21 mouse cellular contexts compared by ENCODE assay signal in genomic region chr15:100949169-100949568, GRCm38 (mm10).
DNase-seq lines count a peak whose midpoint lies in the region; ATAC-seq and TF ChIP-seq lines count a peak whose summit lies in the region.
"Had no signal": no experiment of that assay in that cellular context is flagged by ENCODE, and none has a peak within 500 bp of the region (broad histone marks: within the 10 kb centered on the region; RNA-seq: fewer than 3 reads in every experiment).

No protein-coding gene starts in this region.

- no peak overlapping the region for H3K9ac ChIP-seq in forebrain, embryonic 14.5 days (ENCODE audit: low read length)
- no peak overlapping the region for H3K9ac ChIP-seq in forebrain, embryonic 12.5 days
- H3K9ac ChIP-seq: forebrain, embryonic 15.5 days; heart, embryonic 15.5 days; hindbrain, embryonic 13.5 days had no signal

- 79% methylated on average over 4 of the region's 4 CpGs for WGBS in forebrain, embryonic 14.5 days
- WGBS in forebrain, embryonic 12.5 days = 85% methylated on average over 4 of the region's 4 CpGs

- H3K36me3 ChIP-seq in forebrain, embryonic 14.5 days (ENCODE audit: control insufficient read depth, insufficient read depth, low read length) = no peaks in the 10 kb centered on the region
- no peaks in the 10 kb centered on the region for H3K36me3 ChIP-seq in forebrain, embryonic 12.5 days (replicated peaks)
- H3K36me3 ChIP-seq: forebrain, embryonic 15.5 days; heart, embryonic 15.5 days had no signal

- no peaks in the 10 kb centered on the region for H3K27me3 ChIP-seq in forebrain, embryonic 14.5 days (replicated peaks; ENCODE audit: control insufficient read depth, insufficient read depth, low read length)
- no peaks in the 10 kb centered on the region; the same call in 1 of the 2 replicates for H3K27me3 ChIP-seq in forebrain, embryonic 12.5 days
- H3K27me3 ChIP-seq: forebrain, embryonic 15.5 days; heart, embryonic 15.5 days; hindbrain, embryonic 13.5 days; Patski had no signal

- peaks cover 5% of the 10 kb centered on the region; the same call in 1 of the 2 replicates for H3K4me1 ChIP-seq in forebrain, embryonic 14.5 days (ENCODE audit: control insufficient read depth, insufficient read depth, low read length)
- peaks cover 16% of the 10 kb centered on the region for H3K4me1 ChIP-seq in forebrain, embryonic 12.5 days
- H3K4me1 ChIP-seq: heart, embryonic 15.5 days had no signal

- no peak for TF ChIP-seq POLR2A in brain, embryonic 14.5 days (IDR thresholded peaks at IDR 0.05; ENCODE audit: borderline replicate concordance, extremely low read depth, insufficient read depth, insufficient read length, poor library complexity, severe bottlenecking)

- no peak overlapping the region for H3K4me2 ChIP-seq in forebrain, embryonic 14.5 days (ENCODE audit: low read length)
- H3K4me2 ChIP-seq in forebrain, embryonic 12.5 days = no peak overlapping the region
- H3K4me2 ChIP-seq: forebrain, embryonic 15.5 days; heart, embryonic 11.5 days; heart, embryonic 15.5 days; hindbrain, embryonic 13.5 days had no signal

- DNase-seq in forebrain, embryonic 14.5 days (ENCODE audit: low spot score) = peak; percentile 42
- DNase-seq in R1 (ENCODE audit: low read depth, low spot score) = peak; percentile 29
- peak; percentile 57 for DNase-seq in brain, embryonic 14.5 days (ENCODE audit: low read depth)
- peak; percentile 66 for DNase-seq in cerebellum, adult 9-11 months
- no peak for DNase-seq in heart, adult 9 months (ENCODE audit: low spot score in 2 of 2)
- no peak for DNase-seq in adrenal gland, postnatal 14 days
- DNase-seq: adrenal gland, postnatal 10 days; heart, adult 18-20 months; heart, postnatal 14 days; kidney, adult 11 months; kidney, adult 9 months had no signal

- no peaks in the 10 kb centered on the region for H3K9me3 ChIP-seq in forebrain, embryonic 14.5 days (replicated peaks; ENCODE audit: control insufficient read depth, low read length)
- H3K9me3 ChIP-seq in forebrain, embryonic 12.5 days = 0 out of 2 replicates have a peak, but pooled peaks cover 4% of the 10 kb centered on the region
- H3K9me3 ChIP-seq: embryonic facial prominence, embryonic 10.5 days; forebrain, embryonic 15.5 days; heart, embryonic 15.5 days; hindbrain, embryonic 13.5 days had no signal

- H3K27ac ChIP-seq in forebrain, embryonic 14.5 days (ENCODE audit: low read depth, low read length) = no peak overlapping the region
- H3K27ac ChIP-seq in forebrain, embryonic 12.5 days = no peak overlapping the region
- H3K27ac ChIP-seq: embryonic facial prominence, embryonic 10.5 days; forebrain, embryonic 15.5 days; heart, embryonic 15.5 days; hindbrain, embryonic 13.5 days; hindbrain, postnatal 0 days; kidney, postnatal 0 days had no signal

- TF ChIP-seq CTCF in brain, embryonic 14.5 days (IDR thresholded peaks at IDR 0.05; ENCODE audit: borderline replicate concordance, extremely low read depth, insufficient read depth, insufficient read length) = no peak

- no peak for ATAC-seq in forebrain, embryonic 14.5 days
- ATAC-seq in forebrain, embryonic 12.5 days (ENCODE audit: low FRiP score) = no peak
- no peak for ATAC-seq in megakaryocyte progenitor cell, adult 5-6 weeks (replicated peaks; ENCODE audit: poor library complexity)
- ATAC-seq: forebrain, embryonic 15.5 days; hindbrain, postnatal 0 days; Patski had no signal

- H3K4me3 ChIP-seq in forebrain, embryonic 14.5 days (ENCODE audit: low read depth, low read length) = no peak overlapping the region
- no peak overlapping the region for H3K4me3 ChIP-seq in forebrain, embryonic 12.5 days (replicated peaks)
- H3K4me3 ChIP-seq: embryonic facial prominence, embryonic 10.5 days; forebrain, embryonic 15.5 days; heart, embryonic 15.5 days; hindbrain, embryonic 13.5 days had no signal

Comparison
In these comparisons a context has a peak if more than half of its experiments do, and no peak if none do; other contexts are left out.
1. DNase-seq: peak in forebrain, embryonic 14.5 days (single experiment), R1 (single experiment), brain, embryonic 14.5 days (single experiment) and cerebellum, adult 9-11 months (single experiment); none in heart, adult 9 months (0 of 2) and adrenal gland, postnatal 14 days (single experiment).